Mouse (Mus musculus) CH12.LX (cell line): Measurements from ENCODE around the gene Eif5. TPM values are rescaled to one million over a fixed set of nuclear protein-coding genes. Genes with fewer than 3 reads are reported as not detected.

Source experiments
- DNase-seq: peaks from one replicate; pipeline ENCODE4 v3.0.0-alpha.2; 2013; ENCODE audit errors: extremely low read depth
- H3K27ac ChIP-seq: 2 replicates; pipeline ENCODE4 v1.5.1; 2012; ENCODE audit warnings: low read depth, mild to moderate bottlenecking, control low read depth, moderate library complexity; ENCODE audit not compliant: insufficient read depth
- H3K27me3 ChIP-seq: replicated peaks from 2 replicates; pipeline ENCODE3; 2012; ENCODE audit warnings: inconsistent platforms
- H3K36me3 ChIP-seq, 2 experiments: replicated peaks in 1 of 2; 2 replicates each; pipeline versions ENCODE3 to v1.6.1; 2012; ENCODE audit warnings: inconsistent platforms in 1 of 2, low read length in 1 of 2, mild to moderate bottlenecking in 1 of 2, mixed read lengths in 1 of 2, moderate library complexity in 1 of 2; ENCODE audit not compliant: control insufficient read depth in 1 of 2, insufficient read depth in 1 of 2
- H3K4me1 ChIP-seq, 2 experiments: 2 replicates each; pipeline ENCODE4 v1.6.1; 2012; ENCODE audit warnings: inconsistent platforms in 1 of 2, moderate library complexity in 1 of 2; ENCODE audit not compliant: insufficient read depth in 2 of 2, control insufficient read depth in 1 of 2
- H3K4me2 ChIP-seq: 2 replicates; pipeline ENCODE4 v1.6.1; 2012; ENCODE audit warnings: low read depth, mild to moderate bottlenecking, control low read depth; ENCODE audit not compliant: poor library complexity, insufficient read depth, severe bottlenecking
- H3K4me3 ChIP-seq, 3 experiments: fragments of 150-350 bp in 1 of 3; sonication (generic) in 1 of 3; replicated peaks in 1 of 3; 2 replicates each; pipeline versions ENCODE3 to v1.5.1; 2011 to 2012; ENCODE audit warnings: low read depth in 2 of 3, low read length in 2 of 3, mild to moderate bottlenecking in 2 of 3, moderate library complexity in 2 of 3, control low read depth in 1 of 3, improper control_type of control experiment in 1 of 3, inconsistent platforms in 1 of 3, mixed read lengths in 1 of 3; ENCODE audit not compliant: poor library complexity in 1 of 3
- H3K79me2 ChIP-seq: replicated peaks from 2 replicates; pipeline ENCODE4 v1.6.1; 2012; ENCODE audit warnings: mild to moderate bottlenecking, moderate library complexity; ENCODE audit not compliant: control insufficient read depth, poor library complexity, insufficient read depth, severe bottlenecking; ENCODE audit errors: extremely low read depth
- H3K9ac ChIP-seq: 2 replicates; pipeline ENCODE4 v1.6.1; 2012; ENCODE audit warnings: low read depth, mild to moderate bottlenecking, control low read depth, moderate library complexity; ENCODE audit not compliant: insufficient read depth
- H3K9me3 ChIP-seq: replicated peaks from 2 replicates; pipeline ENCODE3; 2012; ENCODE audit warnings: low read length, inconsistent platforms, mixed read lengths
- BHLHE40 ChIP-seq: IDR thresholded peaks from 2 replicates; pipeline ENCODE4 v1.6.1; 2011; ENCODE audit warnings: mild to moderate bottlenecking, low read depth, low read length, improper control_type of control experiment
- EP300 ChIP-seq: IDR thresholded peaks from 2 replicates; pipeline ENCODE4 v1.6.1; 2011; ENCODE audit warnings: low read length, improper control_type of control experiment
- IRF4 ChIP-seq: IDR thresholded peaks from 2 replicates; pipeline ENCODE4 v1.6.1; 2014; ENCODE audit warnings: low read depth, mild to moderate bottlenecking, inconsistent platforms, low read length, improper control_type of control experiment
- JUN ChIP-seq: IDR thresholded peaks from 2 replicates; pipeline ENCODE4 v1.6.1; 2011; ENCODE audit warnings: low read depth, mild to moderate bottlenecking, low read length, improper control_type of control experiment, moderate library complexity; ENCODE audit not compliant: insufficient read depth
- JUND ChIP-seq: conservative IDR thresholded peaks from 2 replicates; pipeline ENCODE4 v1.6.1; 2011; ENCODE audit warnings: low read depth, low read length, improper control_type of control experiment
- MXI1 ChIP-seq: IDR thresholded peaks from 2 replicates; pipeline ENCODE4 v1.6.1; 2011; ENCODE audit warnings: mild to moderate bottlenecking, low read depth, low read length, improper control_type of control experiment
- MYC ChIP-seq: IDR thresholded peaks from 2 replicates; pipeline ENCODE4 v1.6.1; 2011; ENCODE audit warnings: low read depth, mild to moderate bottlenecking, improper control_type of control experiment, low read length
- PAX5 ChIP-seq: IDR thresholded peaks from 2 replicates; pipeline ENCODE4 v1.6.1; 2012; ENCODE audit warnings: low read length, inconsistent platforms, mixed read lengths
- POLR2A ChIP-seq: IDR thresholded peaks from 2 replicates; pipeline ENCODE4 v1.6.1; 2011; ENCODE audit warnings: low read depth, mild to moderate bottlenecking, improper control_type of control experiment, low read length
- SMC3 ChIP-seq: IDR thresholded peaks from 2 replicates; pipeline ENCODE4 v1.6.1; 2011; ENCODE audit warnings: low read depth, low read length, improper control_type of control experiment
- TBP ChIP-seq: conservative IDR thresholded peaks from 2 replicates; pipeline ENCODE4 v1.6.1; 2011; ENCODE audit warnings: low read depth, low read length, improper control_type of control experiment
- TCF12 ChIP-seq: IDR thresholded peaks from 2 replicates; pipeline ENCODE4 v1.6.1; 2014; ENCODE audit warnings: low read depth, mild to moderate bottlenecking, inconsistent platforms, low read length, improper control_type of control experiment
- UBTF ChIP-seq: IDR thresholded peaks from 2 replicates; pipeline ENCODE4 v1.6.1; 2012; ENCODE audit warnings: low read depth, mild to moderate bottlenecking, inconsistent platforms, low read length, improper control_type of control experiment, moderate library complexity
- USF1 ChIP-seq: IDR thresholded peaks from 2 replicates; pipeline ENCODE4 v1.6.1; 2014; ENCODE audit warnings: low read depth, mild to moderate bottlenecking, inconsistent platforms, low read length, improper control_type of control experiment
- ZC3H11A ChIP-seq: IDR thresholded peaks from 2 replicates; pipeline ENCODE4 v1.6.1; 2012; ENCODE audit warnings: low read depth, mild to moderate bottlenecking, inconsistent platforms, low read length, improper control_type of control experiment
- ZMIZ1 ChIP-seq: IDR thresholded peaks from 2 replicates; pipeline ENCODE4 v1.6.1; 2012; ENCODE audit warnings: low read depth, mild to moderate bottlenecking, inconsistent platforms, low read length, improper control_type of control experiment
- dilution Hi-C: fragments of 300-500 bp; cut with MboI; formaldehyde crosslinking; loops from 2 replicates; pipeline ENCODE4 v1.14.3; 2020; ENCODE audit warnings: low sequenced_read_pairs; ENCODE audit not compliant: extremely low pct_unique_long_range_greater_than_20kb, extremely low pct_ligation_motif_present
- in situ Hi-C: fragments of 300-500 bp; cut with MboI; formaldehyde crosslinking; loops from 3 replicates; pipeline ENCODE4 v1.14.3; 2019; ENCODE audit warnings: low sequenced_read_pairs, low pct_ligation_motif_present, low pct_unique_long_range_greater_than_20kb, mixed read lengths
- polyA plus RNA-seq: library from polyadenylated mRNA; unstranded; fragments of >175 nt; gene quantifications from 2 replicates; pipeline ENCODE4 v1.2.1, GENCODE M21; 2012; ENCODE audit warnings: low read depth; ENCODE audit not compliant: insufficient read length
- total RNA-seq, 2 experiments: library from RNA; depleted of rRNA; stranded (reverse); fragments of 300-350 nt in 1 of 2; fragments of >200 nt in 1 of 2; gene quantifications; 2 replicates each; pipeline ENCODE4 v1.2.3; 2012 to 2014

Eif5 gene
- total and polyA plus RNA-seq, 3 experiments: 118 to 284 (median 156) TPM

DNA sequence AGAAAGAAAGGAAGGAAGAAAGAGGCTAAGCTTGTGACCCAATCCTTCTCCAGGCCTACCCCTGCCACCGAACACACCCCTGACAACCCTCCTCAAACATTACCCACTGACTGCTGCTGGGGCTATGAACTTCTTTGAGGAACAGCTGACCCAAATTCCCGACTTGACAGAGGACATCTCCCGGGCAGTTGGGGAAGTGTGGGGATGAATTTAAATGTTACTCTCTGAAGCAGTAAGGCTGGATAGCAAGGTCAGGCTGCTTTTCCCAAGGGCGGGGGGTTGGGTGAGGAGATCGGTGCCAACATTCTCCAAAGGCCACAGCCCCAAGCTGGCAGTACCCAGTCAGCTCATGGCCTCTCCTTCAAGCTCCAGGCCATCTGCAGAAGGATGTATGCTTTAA, 24.1 kb upstream of the Eif5 start:
- no peak for DNase-seq
- no peak overlapping the region for H3K4me2 ChIP-seq
- in situ Hi-C loops (no loop called here), dilution Hi-C loops (no loop called here)
- H3K27me3 ChIP-seq: no peaks in the 10 kb centered on the region
- no peaks in the 10 kb centered on the region for H3K36me3 ChIP-seq
- peaks cover 7 to 29% of the 10 kb centered on the region in 2 experiments for H3K4me1 ChIP-seq
- no peak overlapping the region for H3K9ac ChIP-seq
- peaks cover 2% of the 10 kb centered on the region for H3K9me3 ChIP-seq
- no peak overlapping the region for H3K4me3 ChIP-seq
- TF ChIP-seq ZMIZ1 (no peak), ZC3H11A (no peak)
- H3K27ac ChIP-seq: no peak overlapping the region
- no peaks in the 10 kb centered on the region for H3K79me2 ChIP-seq

DNA sequence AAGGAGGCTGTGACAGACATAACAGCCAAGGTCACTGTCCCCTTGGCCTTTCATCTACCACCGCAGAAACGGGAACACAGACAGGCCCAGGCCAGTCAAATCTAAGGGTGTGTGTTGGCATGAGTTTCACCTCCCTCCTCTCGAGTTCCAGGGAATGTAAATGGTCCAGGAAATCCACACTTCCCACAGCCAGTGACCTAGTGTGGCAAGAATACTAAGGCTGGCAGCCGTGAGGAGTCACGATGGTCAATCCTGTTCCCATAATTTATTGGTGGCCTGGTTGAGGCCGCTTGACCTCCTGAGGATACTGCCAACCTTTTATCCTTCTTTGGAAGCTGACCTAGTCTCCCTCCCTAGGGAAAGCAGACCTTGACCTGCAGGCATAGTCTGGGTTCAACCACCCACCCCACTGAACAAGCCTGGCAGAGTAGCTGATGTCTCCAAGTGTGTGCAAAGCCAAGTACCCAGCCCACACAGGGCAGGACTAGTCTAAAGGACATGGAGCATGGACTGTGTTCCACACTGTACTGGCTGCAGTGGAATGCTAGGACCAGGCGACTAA, 23.5 kb upstream of the Eif5 start:
- TF ChIP-seq MYC (no peak), POLR2A (no peak), PAX5 (no peak), SMC3 (no peak), JUN (no peak), TCF12 (no peak), UBTF (no peak), TBP (no peak), USF1 (no peak), EP300 (no peak), MXI1 (no peak), BHLHE40 (no peak), IRF4 (no peak), JUND (no peak)
- Histone ChIP-seq H3K36me3 (no peaks in the 10 kb centered on the region), H3K4me2 (0 out of 2 replicates have a peak overlapping the region, but pooled peaks have one; percentile 16), H3K27ac (no peak overlapping the region), H3K4me1 (peaks cover 7 to 29% of the 10 kb centered on the region in 2 experiments), H3K79me2 (no peaks in the 10 kb centered on the region), H3K9ac (no peak overlapping the region), H3K9me3 (peaks cover 5% of the 10 kb centered on the region), H3K4me3 (peak overlapping the region in 1 of 3 experiments; percentile 29), H3K27me3 (no peaks in the 10 kb centered on the region)
- dilution Hi-C loops (no loop called here), in situ Hi-C loops (no loop called here)
- DNase-seq: no peak
